30 mouse cellular contexts compared by ENCODE assay signal in the genomic region with DNA sequence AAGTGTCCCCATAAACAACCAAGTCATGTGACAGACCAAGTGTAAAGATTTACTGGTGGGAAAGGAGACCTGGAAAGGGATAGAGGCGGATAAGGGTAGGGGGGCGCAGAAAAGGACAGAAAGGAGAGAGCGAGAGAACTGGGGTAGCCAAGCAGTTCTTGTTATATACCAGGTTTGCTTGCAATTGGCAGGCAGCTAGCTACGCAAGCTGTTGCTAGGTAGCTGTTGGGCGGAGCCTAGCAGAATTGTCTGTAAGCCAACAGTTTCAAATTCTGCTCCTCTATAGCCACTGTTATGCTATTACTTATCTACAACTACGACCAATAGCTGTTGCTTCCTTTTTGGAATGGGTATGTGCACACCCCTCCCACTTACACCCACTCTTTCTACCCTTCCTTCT.
DNase-seq lines count a peak whose midpoint lies in the region; ATAC-seq and TF ChIP-seq lines count a peak whose summit lies in the region.
"Had no signal": no experiment of that assay in that cellular context is flagged by ENCODE, and none has a peak within 500 bp of the region (broad histone marks: within the 10 kb centered on the region; RNA-seq: fewer than 3 reads in every experiment).

No protein-coding gene starts in this region.

- H3K4me1 ChIP-seq in lung, embryonic 14.5 days (ENCODE audit: insufficient read depth) = no peaks in the 10 kb centered on the region
- H3K4me1 ChIP-seq in lung, postnatal 0 days (ENCODE audit: insufficient read depth, low read depth, low read length) = no peaks in the 10 kb centered on the region
- H3K4me1 ChIP-seq: heart, embryonic 13.5 days had no signal

- H3K27ac ChIP-seq in lung, embryonic 14.5 days (ENCODE audit: low read depth) = no peak overlapping the region
- H3K27ac ChIP-seq in lung, postnatal 0 days (ENCODE audit: low read length) = no peak overlapping the region
- H3K27ac ChIP-seq: embryonic facial prominence, embryonic 15.5 days; heart, adult 2 months; heart, embryonic 13.5 days; hindbrain, embryonic 12.5 days; layer of hippocampus, adult 2 months; limb, embryonic 12.5 days; stomach, postnatal 0 days had no signal

- H3K27me3 ChIP-seq in lung, embryonic 14.5 days (ENCODE audit: insufficient read depth, low read length) = no peaks in the 10 kb centered on the region
- no peaks in the 10 kb centered on the region for H3K27me3 ChIP-seq in lung, postnatal 0 days (replicated peaks; ENCODE audit: insufficient read depth, low read length)
- H3K27me3 ChIP-seq: embryonic facial prominence, embryonic 15.5 days; heart, embryonic 13.5 days; hindbrain, embryonic 12.5 days; limb, embryonic 12.5 days had no signal

- peak; percentile 18 for DNase-seq in adrenal gland, postnatal 14 days
- DNase-seq in adrenal gland, postnatal 4 days (ENCODE audit: low spot score in 2 of 2) = no peak
- peak; percentile 36 for DNase-seq in lung, embryonic 14.5 days
- DNase-seq in lung, postnatal 0 days (ENCODE audit: low spot score) = no peak
- DNase-seq in R1 (ENCODE audit: low read depth, low spot score) = peak; percentile 54
- DNase-seq in ovary, postnatal 14 days (ENCODE audit: low spot score) = no peak
- DNase-seq: cerebellum, adult 2 months; cerebellum, postnatal 36 days; gastrocnemius, postnatal 25 days; heart, adult 2 months; kidney, adult 9 months; kidney, postnatal 14 days; liver, postnatal 0 days; lung, postnatal 14 days; thymus, adult 2 months had no signal

- H3K9me3 ChIP-seq in lung, embryonic 14.5 days (ENCODE audit: low read depth, low read length) = no peaks in the 10 kb centered on the region
- no peaks in the 10 kb centered on the region for H3K9me3 ChIP-seq in lung, postnatal 0 days (ENCODE audit: low read length)
- H3K9me3 ChIP-seq: embryonic facial prominence, embryonic 15.5 days; G1E; heart, embryonic 13.5 days; hindbrain, embryonic 12.5 days; limb, embryonic 12.5 days had no signal

- WGBS in lung, embryonic 14.5 days = 73% methylated on average over 6 of the region's 6 CpGs
- 74% methylated on average over 6 of the region's 6 CpGs for WGBS in lung, postnatal 0 days

- ATAC-seq in lung, embryonic 14.5 days (ENCODE audit: insufficient read depth) = no peak
- no peak for ATAC-seq in lung, postnatal 0 days
- ATAC-seq in megakaryocyte-erythroid progenitor cell, adult 5-6 weeks (replicated peaks; ENCODE audit: low FRiP score, low TSS enrichment, poor library complexity, severe bottlenecking) = peak; percentile 41; the same call in 1 of the 2 replicates
- ATAC-seq: activated CD4-positive, CD25-positive, alpha-beta regulatory T cell, adult 4 months; CD4-positive, CD25-positive, alpha-beta regulatory T cell, adult 4 months; forebrain, embryonic 16.5 days; intestine, embryonic 16.5 days; liver, postnatal 0 days; midbrain, embryonic 16.5 days; Patski had no signal

- TF ChIP-seq EP300 in lung, postnatal 0 days (IDR thresholded peaks at IDR 0.05) = no peak

- no peak overlapping the region for H3K4me2 ChIP-seq in lung, embryonic 14.5 days
- H3K4me2 ChIP-seq in lung, postnatal 0 days (replicated peaks; ENCODE audit: low read depth, low read length) = no peak overlapping the region
- H3K4me2 ChIP-seq: embryonic facial prominence, embryonic 15.5 days; heart, embryonic 13.5 days; hindbrain, embryonic 12.5 days; limb, embryonic 12.5 days; liver, embryonic 11.5 days had no signal

- H3K9ac ChIP-seq in lung, embryonic 14.5 days = no peak overlapping the region
- H3K9ac ChIP-seq in lung, postnatal 0 days (replicated peaks; ENCODE audit: low read depth) = no peak overlapping the region
- H3K9ac ChIP-seq: embryonic facial prominence, embryonic 15.5 days; heart, embryonic 13.5 days; hindbrain, embryonic 12.5 days; limb, embryonic 12.5 days; liver, postnatal 0 days had no signal

- no peak overlapping the region for H3K4me3 ChIP-seq in lung, embryonic 14.5 days (ENCODE audit: low read depth, low read length)
- no peak overlapping the region for H3K4me3 ChIP-seq in lung, postnatal 0 days (ENCODE audit: low read depth, low read length)
- H3K4me3 ChIP-seq: embryonic facial prominence, embryonic 15.5 days; heart, adult 2 months; heart, embryonic 13.5 days; hindbrain, embryonic 12.5 days; layer of hippocampus, adult 2 months; limb, embryonic 12.5 days had no signal

- TF ChIP-seq CTCF in lung, embryonic 14.5 days (IDR thresholded peaks at IDR 0.05; ENCODE audit: low read depth) = no peak
- no peak for TF ChIP-seq CTCF in lung, postnatal 0 days (IDR thresholded peaks at IDR 0.05)

- no peaks in the 10 kb centered on the region for H3K36me3 ChIP-seq in lung, embryonic 14.5 days (ENCODE audit: insufficient read depth)
- no peaks in the 10 kb centered on the region for H3K36me3 ChIP-seq in lung, postnatal 0 days (ENCODE audit: insufficient read depth, low read length)
- H3K36me3 ChIP-seq: embryonic facial prominence, embryonic 15.5 days; G1E; heart, embryonic 13.5 days; hindbrain, embryonic 12.5 days; limb, embryonic 12.5 days had no signal

Comparison
In these comparisons a context has a peak if more than half of its experiments do, and no peak if none do; other contexts are left out.
1. DNase-seq: peak in adrenal gland, postnatal 14 days (single experiment), lung, embryonic 14.5 days (single experiment) and R1 (single experiment); none in adrenal gland, postnatal 4 days (0 of 2), lung, postnatal 0 days (single experiment) and ovary, postnatal 14 days (single experiment).